Mouse (Mus musculus) fat pad, adult 2 months (tissue): Measurements from ENCODE around the gene Galnt6.

ENCODE experiments used
- DNase-seq: peaks from one replicate; pipeline ENCODE4 v3.0.0-alpha.2; 2011; ENCODE audit warnings: low read depth, low spot score; ENCODE audit errors: extremely low read depth

The Galnt6 gene

DNA sequence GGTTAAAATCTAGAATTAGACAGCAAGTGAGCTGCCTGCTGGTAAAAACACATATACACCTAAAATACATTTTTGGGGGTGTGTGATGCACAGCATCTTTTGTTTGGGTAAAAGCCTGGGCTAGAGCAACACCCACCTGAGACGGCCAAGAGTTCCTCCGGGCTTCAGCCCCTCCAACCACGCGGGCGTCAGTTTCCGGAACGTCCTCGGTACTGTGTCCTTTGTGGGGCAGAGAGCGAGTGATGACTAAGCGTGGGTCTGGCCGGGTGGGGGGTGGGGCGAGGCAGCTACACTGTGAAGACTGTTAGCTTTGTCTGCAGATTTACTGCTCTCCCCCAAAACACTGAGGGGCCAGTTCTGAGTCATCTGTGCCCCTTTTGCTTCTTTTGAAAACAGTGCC is 42.2 kb downstream of the Galnt6 start:
- no peak for DNase-seq

DNA sequence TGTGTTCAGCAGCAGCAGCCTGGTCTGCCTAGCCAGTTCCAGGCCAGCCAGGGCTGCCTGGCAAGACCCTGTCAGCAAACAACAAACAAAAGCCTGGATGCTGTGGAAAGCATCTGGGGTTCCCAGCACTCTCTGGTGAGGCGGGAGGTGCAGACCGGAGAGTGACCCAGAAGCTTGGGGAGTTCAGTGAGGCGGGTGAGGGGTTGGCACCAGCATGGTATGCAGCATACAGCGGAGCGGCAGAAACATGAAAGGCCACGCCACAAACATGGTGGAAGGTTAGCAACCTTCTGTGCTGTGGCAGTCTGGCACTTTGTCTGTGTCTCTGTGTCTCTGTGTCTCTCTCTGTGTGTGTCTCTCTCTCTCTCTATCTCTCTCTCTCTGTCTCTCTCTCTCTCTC is 42.7 kb downstream of the Galnt6 start:
- DNase-seq: no peak

DNA sequence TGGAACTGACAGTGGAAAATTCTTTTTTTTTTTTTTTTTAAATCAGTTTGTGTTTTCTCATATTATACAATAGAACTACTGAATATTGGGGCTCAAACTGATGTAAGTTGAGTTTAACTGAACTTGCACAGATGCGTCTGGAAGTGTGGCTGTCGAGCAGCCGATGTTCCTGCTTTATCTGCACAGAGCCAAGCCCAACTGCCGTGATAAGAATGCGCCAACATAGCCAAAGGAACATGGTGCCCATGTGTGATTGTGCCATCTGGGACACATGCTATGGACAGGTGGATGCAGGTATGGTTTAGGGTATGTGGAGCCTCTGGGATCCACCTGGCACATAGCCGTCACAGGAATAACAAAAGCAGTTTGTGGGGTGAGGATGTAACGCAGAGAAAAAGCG is 43.3 kb downstream of the Galnt6 start:
- DNase-seq: no peak

DNA sequence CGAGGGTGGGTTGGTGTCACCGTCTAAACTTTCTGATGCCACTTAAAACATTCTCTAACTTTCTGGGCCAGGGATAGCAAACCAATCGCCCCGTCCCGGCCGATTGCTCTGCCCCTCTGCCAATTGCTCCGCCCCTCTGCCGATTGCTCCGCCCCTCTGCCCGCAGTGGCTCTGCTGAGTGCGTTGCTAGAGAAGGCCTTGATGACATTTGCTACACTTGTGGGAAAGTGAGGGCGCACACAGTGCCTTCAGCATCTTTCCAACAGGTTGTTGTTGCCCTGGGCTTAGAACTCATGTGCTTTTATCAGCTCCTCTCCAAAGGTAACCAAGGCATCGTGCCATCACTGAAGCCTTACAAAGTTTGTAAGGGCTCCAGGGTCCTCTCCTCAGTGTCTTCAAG is 43.9 kb downstream of the Galnt6 start:
- no peak for DNase-seq

DNA sequence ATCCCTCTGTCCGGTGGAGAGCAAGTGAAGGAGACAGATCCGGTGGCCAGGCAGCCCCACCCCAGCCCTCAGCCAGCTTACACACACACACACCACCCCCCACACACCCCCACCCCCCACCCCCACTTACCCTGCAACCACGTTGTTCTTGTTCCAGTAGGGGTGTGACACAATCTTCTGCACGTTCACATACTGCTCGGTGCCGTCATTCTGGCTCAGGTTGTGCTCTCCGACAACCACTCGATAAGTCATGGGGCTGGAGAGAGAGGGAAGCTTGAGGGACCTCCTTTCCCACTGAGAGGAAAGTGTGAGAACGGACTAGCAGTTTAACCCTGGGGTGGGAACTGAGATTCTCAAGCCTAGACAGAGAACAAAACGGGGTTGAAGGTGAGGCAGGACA is 44.7 kb downstream of the Galnt6 start:
- no peak for DNase-seq

DNA sequence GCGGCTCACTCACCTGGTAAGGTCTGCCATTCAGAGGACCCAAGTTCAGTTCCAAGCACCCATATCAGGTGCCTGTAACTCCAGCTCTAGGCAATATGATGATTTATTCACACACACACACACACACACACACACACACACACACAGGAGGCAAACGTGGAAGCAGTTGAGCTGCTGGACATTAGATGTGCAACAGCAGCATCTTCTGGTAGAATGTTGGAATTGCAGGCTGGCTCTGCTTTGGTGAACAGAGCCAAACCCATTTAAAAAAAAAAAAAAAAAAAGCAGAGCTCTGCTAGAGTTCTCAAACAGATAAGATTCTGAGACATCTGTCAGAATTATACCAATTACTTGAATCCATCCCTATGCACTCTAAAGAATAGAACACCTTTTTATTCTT is 46.1 kb downstream of the Galnt6 start:
- DNase-seq: no peak

GRCm38 (mm10) chr15:100681770-100682169 is 47.4 kb downstream of the Galnt6 start:
- no peak for DNase-seq

DNA sequence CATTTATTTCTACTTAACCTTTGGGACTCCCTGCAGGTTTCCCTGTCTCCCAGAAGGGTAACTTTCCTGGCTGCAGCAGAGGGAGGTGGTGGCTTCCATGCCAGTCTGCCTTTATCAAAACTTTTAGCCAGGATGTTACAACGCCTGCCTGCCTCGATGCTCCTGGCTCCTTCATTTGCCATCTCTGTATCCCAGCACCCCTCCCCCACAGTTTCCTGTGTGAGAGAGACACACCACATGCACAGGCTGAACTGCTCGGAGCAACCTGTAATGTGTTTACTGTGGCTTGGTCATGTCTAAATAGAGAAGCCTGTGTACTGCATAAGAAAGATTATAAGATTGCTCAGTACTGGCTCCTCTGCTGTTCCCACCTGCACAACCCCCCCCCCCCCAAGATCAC is 48.8 kb downstream of the Galnt6 start:
- no peak for DNase-seq

DNA sequence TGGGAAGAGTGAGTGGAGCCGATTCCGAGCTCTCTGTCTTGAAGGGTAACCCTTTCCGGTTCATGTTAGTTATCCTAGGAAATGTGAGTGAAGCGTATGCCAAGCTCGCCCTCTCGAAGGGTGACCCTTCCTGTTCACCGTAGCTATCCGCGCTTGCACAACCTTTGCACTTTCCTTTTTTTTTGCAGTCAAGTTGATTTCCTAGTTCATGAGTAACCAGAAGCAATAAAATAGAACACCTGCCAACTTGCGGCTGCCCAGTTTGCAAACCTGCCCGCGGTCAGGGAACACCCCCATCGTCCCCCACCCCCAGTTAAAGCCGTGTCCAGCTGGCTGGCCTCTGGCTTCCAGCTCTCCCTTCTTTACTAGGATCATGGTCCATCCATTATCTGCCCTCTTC is 50.2 kb downstream of the Galnt6 start:
- no peak for DNase-seq

- DNase-seq: no peak
These were observed 50.6 kb downstream of the Galnt6 start for GRCm38 (mm10) chr15:100678581-100678980.

- DNase-seq: no peak
These were observed 51.5 kb downstream of the Galnt6 start for GRCm38 (mm10) chr15:100677675-100678074.

- no peak for DNase-seq
These were observed 52.7 kb downstream of the Galnt6 start for GRCm38 (mm10) chr15:100676521-100676920.

DNA sequence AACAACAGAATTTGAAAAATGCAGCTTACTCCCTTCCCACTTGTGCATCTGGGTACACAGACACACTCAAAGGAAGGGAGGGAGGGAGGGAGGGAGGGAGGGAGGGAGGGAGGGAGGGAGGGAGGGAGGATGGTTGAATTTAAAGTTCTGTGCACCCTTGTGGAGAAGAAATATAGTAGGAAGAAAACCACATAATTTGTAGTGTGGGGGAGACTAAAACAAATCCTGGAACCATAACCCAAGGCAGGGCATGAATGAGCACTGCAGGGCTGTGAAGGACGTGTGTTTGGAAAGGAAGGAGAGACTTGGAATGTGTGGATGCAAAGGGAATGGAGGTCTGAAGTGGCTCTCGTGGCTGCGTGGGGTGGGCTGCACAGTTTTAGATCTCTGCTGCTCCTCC is 53.7 kb downstream of the Galnt6 start:
- no peak for DNase-seq

DNA sequence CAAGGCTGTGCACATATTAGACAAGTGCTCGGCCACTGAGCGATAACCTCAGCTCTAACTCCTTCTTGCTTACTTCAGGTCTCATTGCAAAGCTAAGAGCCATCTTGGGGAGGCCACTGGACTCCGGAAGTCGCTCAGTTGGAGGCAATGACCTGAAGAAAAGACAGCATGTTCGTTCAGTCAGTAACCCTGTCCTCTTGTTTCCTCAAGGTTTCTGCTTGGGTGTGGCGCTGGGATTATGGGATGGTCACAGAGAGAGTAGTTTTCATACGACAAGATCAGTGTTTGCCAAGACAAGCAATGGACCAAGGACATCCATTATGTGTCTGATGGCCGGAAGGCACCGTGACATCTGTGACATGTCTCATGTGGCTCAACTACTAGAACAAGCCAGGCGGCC is 54.6 kb downstream of the Galnt6 start:
- no peak for DNase-seq

DNA sequence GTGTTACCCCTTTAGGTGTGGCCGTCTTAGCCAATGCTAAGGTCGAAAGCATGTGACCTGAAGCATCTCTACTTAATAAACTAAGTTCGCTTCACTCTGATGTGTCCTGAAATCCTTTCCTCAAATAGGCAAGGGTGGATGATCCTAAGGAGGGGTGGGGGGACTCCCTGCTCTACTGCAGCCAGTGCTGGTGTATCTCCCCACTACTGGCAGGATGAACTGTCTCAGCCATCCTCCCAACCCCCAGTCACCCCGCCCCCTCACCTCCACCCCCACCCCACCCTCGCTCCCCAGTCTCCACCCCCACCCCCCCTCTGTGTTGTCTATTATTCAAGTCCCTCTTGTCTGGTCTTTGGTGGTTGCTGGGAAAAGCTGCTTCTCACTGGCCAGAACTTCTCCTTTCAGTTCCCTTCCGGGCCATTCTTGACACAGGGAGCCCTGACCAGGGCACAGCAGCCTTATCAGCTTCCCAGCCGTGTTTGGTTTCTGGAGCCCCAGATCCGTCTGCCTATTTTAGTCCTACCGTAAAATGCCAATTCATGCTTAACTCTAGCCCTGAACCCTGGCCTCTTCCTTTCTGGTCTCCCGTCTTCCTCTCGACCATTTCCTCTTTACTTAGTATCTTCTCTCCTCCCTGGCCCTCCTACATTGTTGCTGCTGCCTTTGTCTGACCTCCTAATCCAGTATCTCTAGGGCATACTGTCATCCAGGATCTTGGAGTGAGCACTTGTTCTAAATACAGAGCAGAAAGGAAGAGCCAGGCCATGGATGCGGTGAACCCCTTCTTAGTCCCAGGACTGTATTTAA is 55.4 kb downstream of the Galnt6 start:
- no peak for DNase-seq

- DNase-seq: no peak
These were observed 58.3 kb downstream of the Galnt6 start for GRCm38 (mm10) chr15:100670833-100671232.

DNA sequence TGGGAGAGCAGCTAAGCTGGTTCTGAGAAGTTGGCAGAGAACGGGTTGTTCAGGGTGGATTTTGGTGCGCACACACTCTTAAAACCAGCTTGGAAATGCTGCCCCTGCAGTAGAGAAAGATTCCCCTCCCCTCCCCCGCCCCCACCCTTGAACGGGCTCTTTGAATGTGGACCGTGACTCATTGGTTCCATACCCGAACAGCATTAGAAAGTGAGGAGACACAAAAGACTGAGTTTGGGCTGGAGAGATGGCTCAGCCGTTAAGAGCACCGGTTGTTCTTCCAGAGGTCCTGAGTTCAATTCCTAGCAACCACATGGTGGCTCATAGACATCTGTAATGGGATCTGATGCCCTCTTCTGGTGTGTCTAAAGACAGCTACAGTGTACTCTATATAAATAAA is 59.2 kb downstream of the Galnt6 start:
- DNase-seq: no peak

DNA sequence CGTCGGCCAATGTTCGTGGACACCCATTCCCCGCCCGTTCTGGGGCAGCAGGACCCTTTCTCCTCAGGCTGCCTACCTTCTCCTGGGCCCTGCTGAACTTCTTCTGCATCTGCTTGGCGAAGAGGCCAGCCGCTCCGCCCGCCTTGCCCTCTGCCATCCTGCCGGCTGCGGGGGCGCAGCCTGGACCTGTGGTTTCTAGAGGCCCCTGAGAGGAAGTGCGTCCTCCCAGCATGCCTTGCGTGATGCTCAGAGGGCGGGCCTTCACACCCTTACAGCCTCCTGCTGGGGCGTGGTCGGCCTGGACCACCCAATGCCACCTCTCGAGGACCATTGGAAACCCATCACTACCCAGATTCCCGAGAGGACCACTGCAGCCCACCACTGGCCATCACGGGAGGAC is 59.8 kb downstream of the Galnt6 start, which contains the start of gene Bin2:
Bin2 (minus strand) TSS at position 217 of the 400 bp plus-strand sequence.
- no peak for DNase-seq

DNA sequence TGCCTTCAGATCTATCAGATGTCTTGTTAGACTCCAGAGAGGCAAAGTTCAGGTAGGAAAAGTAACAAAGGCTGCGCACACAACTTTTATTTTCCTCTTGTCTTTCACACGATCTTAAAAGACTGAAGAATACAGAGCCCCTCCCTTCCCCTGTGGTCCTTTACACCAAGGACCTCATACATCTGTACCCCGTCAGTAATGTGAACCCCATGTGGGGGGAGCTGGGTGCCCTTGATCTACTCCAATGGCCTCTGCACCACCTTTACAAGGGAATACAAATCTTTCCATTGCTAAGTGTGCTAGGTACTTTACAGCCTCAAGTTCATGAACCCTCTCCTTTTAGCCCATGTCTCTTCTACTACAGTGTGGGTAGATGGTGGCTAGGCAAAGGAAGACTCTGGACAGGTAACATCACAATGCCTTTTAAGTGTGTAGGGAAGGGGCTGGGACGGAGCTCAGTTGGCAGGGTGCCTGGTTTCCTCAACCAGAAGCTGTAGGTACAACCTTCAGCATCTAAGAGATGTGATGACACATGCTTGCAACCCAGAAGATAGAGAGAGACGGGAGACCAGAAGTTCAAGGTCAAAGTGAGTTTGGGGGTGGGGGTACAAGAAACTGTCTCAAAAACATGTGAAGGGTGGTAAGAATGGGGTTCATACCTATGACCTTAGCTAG is 61.2 kb downstream of the Galnt6 start:
- DNase-seq: no peak

- DNase-seq: no peak
These were observed 61.8 kb downstream of the Galnt6 start for GRCm38 (mm10) chr15:100667420-100667819.

DNA sequence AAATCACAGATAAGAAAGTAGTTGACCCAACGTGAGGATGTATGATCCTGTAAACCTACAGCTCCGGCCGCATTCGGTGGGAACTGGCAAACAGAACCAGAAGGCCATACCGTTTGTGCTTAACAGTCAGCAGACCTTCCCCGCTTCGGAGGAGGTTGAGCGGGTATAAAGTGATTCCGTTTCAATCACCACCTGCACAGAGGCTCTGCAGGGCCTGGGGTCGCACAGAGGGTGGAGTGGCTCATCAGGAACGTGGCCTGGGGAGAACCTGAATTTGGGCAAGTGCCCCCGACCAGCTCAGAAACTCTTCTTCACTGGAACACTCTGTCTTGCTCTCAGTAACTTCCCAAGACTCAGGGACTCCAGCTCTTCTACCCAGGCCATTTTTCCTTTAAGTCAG is 62.3 kb downstream of the Galnt6 start:
- DNase-seq: no peak

DNA sequence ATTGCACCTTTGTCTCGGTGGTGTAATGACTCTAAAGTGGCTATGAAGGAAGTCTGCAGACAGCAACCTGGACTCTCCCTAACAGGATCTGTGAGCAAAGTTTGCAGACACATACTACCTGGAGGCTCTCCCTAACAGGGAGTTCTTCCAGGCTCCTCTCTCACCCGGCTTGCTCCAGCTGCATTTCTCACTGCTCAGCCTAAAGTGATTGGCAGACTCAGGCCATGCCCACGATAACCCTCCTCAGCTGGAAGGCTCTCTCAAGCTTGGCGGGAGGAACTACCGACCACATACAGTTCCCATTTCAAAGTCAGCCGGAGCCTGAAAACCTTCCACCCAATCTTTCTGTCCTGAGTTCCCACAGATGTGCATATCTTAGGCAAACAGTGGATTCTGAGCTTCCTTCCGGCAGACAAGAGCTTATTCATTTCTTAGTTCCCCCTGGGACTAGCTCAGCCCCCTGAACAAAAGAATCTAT is 62.9 kb downstream of the Galnt6 start:
- DNase-seq: no peak
